Mouse (Mus musculus) colon, adult 2 months (tissue): ENCODE results near the gene Olfr494. TPM values are rescaled to one million over a fixed set of nuclear protein-coding genes. Genes with fewer than 3 reads are reported as not detected.

Experiments
- polyA plus RNA-seq: library from polyadenylated mRNA; depleted of rRNA; stranded (reverse); fragments of >200 nt; gene quantifications from 2 replicates; pipeline ENCODE4 v1.2.3, GENCODE M21; 2012; rRNA removed

Olfr494 gene
- polyA plus RNA-seq = not detected in 2 replicates

DNA sequence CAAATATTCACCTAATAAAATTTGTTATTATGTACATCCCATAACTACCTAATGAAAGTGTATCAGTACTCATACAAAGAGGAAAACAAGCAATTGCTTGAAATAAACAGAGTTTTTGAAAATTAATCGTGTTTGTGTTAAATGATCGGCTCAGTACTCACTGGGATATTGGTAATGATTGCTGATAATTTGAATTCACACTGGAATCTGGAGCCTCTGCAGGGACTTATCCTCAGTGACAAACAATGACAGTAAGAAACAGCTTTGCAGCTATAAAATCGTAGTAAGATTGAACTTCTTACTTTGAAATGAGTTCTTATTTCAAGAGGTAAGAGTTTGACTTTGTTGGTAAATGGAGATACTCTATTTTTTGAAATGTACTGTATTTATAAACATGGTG lies at the start of gene Olfr494:
TSS of gene Olfr494 (plus strand) at position 301 of the 400 bp plus-strand sequence.

DNA sequence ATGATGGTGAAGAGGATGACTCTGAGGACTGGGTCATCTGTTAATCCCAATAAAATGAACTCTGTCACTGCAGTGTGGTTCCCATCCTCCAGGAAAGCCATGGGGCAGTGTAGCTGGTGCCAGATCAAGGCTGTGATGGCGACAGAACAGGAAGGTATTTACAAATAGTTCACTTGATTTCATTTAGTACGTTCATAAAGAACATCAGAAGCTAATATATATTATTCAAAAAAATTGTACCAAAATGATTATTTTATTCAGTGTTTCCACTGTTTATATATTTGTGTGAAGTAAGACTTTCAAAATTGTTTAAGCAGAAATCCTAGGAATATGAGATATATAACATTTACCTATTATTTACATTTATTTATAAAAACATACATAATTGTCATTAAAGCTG lies 41.6 kb upstream of the Olfr494 start, which contains the start of gene Olfr492:
TSS of gene Olfr492 (minus strand) at position 101 of the 400 bp plus-strand sequence.

DNA sequence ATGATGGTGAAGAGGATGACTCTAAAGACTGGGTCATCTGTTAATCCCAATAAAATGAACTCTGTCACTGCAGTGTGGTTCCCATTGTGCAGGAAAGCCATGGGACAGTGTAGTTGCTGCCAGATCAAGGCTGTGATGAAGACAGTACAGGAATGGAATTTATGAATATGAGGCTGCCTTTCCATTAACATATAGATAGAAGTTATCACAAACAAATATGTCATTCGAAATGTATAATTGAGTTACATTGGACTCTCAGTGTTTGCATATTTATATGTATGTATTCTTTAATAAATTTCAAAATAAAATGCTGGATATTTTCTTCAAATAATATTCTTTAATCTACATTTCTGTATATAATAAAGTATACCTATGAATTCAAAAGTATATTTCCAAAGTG lies 18.3 kb upstream of the Olfr494 start, which contains the start of gene Olfr493:
TSS of gene Olfr493 (minus strand) at position 101 of the 400 bp plus-strand sequence.

DNA sequence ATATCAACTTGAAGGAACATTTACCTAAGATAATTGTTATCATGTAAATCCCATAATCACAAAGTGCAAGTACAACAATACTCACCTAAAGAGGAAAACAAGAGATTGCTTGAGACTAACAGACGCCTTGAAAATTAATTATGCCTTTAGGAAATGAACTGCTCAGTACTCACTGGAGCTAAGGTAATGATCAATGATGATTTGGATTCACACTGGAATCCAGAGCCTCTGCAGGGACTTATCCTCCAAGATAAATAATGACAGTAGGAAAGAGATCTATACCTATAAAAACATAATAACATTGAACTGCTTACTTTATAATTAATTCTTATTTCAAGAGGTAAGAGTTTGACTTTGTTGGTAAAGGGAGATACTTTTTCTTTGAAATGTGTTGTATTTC lies 27.7 kb downstream of the Olfr494 start, which contains the start of gene Olfr495:
TSS of gene Olfr495 (plus strand) at position 301 of the 400 bp plus-strand sequence.

Other genes starting within 250 kb of the Olfr494 start
- gene Olfr484, start 237.9 kb upstream of the Olfr494 start, polyA plus RNA-seq = not detected in 2 replicates
- gene Olfr485, start 205.5 kb upstream of the Olfr494 start, polyA plus RNA-seq = not detected in 2 replicates
- not detected in 2 replicates for gene Olfr486, start 192.6 kb upstream of the Olfr494 start, polyA plus RNA-seq
- not detected in 2 replicates for gene Olfr487, start 150.7 kb upstream of the Olfr494 start, polyA plus RNA-seq
- gene Olfr488, start 107.0 kb upstream of the Olfr494 start, polyA plus RNA-seq = not detected in 2 replicates
- not detected in 2 replicates for gene Olfr490, start 76.4 kb upstream of the Olfr494 start, polyA plus RNA-seq
- not detected in 2 replicates for gene Olfr491, start 51.9 kb upstream of the Olfr494 start, polyA plus RNA-seq
- not detected in 2 replicates for gene Olfr492, start 41.7 kb upstream of the Olfr494 start, polyA plus RNA-seq
- not detected in 2 replicates for gene Olfr493, start 18.4 kb upstream of the Olfr494 start, polyA plus RNA-seq
- gene Olfr495, start 27.8 kb downstream of the Olfr494 start, polyA plus RNA-seq = not detected in 2 replicates
- not detected in 2 replicates for gene Olfr497, start 55.1 kb downstream of the Olfr494 start, polyA plus RNA-seq
- not detected in 2 replicates for gene Olfr498, start 100.0 kb downstream of the Olfr494 start, polyA plus RNA-seq
- gene Olfr502, start 159.7 kb downstream of the Olfr494 start, polyA plus RNA-seq = not detected in 2 replicates
- gene Olfr503, start 179.2 kb downstream of the Olfr494 start, polyA plus RNA-seq = not detected in 2 replicates
- not detected in 2 replicates for gene Olfr504, start 200.5 kb downstream of the Olfr494 start, polyA plus RNA-seq
- gene Olfr506, start 245.5 kb downstream of the Olfr494 start, polyA plus RNA-seq = not detected in 2 replicates